Mouse (Mus musculus) ES-E14 (cell line): ENCODE data around the gene Necab2.

Source experiments
- CHD2 ChIP-seq: IDR thresholded peaks from 2 replicates; pipeline ENCODE4 v1.6.1; 2014; ENCODE audit warnings: mild to moderate bottlenecking, low read depth, low read length, inconsistent platforms
- HCFC1 ChIP-seq: IDR thresholded peaks from 2 replicates; pipeline ENCODE4 v1.6.1; 2012; ENCODE audit warnings: low read length, inconsistent platforms, borderline replicate concordance; ENCODE audit not compliant: insufficient read depth
- MAFK ChIP-seq: IDR thresholded peaks from 2 replicates; pipeline ENCODE4 v1.6.1; 2014; ENCODE audit warnings: mild to moderate bottlenecking, low read depth, low read length, inconsistent platforms; ENCODE audit not compliant: insufficient read depth
- ZC3H11A ChIP-seq: IDR thresholded peaks from 2 replicates; pipeline ENCODE4 v1.6.1; 2012; ENCODE audit warnings: low read depth, mild to moderate bottlenecking, inconsistent platforms, low read length, borderline replicate concordance
- ZNF384 ChIP-seq: IDR thresholded peaks from 2 replicates; pipeline ENCODE4 v1.6.1; 2012; ENCODE audit warnings: low read depth, low read length, inconsistent platforms

DNA sequence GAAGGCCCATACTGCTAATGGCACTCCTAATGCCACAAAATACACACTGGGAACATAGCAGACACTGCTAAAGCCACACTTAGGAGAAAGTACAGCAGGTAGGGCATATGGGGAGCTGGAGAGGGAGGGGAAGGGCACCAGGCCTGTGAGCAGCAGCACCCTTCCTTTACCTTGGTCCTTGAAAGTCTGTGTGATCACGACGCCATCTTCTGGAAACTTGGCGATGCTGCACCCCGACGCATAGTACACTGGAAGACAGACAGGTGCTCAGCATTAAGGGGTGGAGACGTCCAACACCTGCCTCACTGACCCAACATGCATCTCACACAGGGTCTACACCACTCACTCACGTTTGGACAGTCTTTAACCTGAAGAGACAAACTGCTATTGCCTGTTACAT is 73.6 kb downstream of the Necab2 start:
- no peak for TF ChIP-seq ZC3H11A
- TF ChIP-seq MAFK: no peak
- no peak for TF ChIP-seq CHD2
- TF ChIP-seq ZNF384: no peak
- TF ChIP-seq HCFC1: no peak
